Mouse (Mus musculus): Measurements from ENCODE around the gene Gpx8. TPM values are rescaled to one million over a fixed set of nuclear protein-coding genes. Genes with fewer than 3 reads are reported as not detected.

The Gpx8 gene
- polyA plus RNA-seq (2016; fragmentation: Nextera tagmentation; extraction: Ambion mirVana), result 17.3 and 17.5 TPM in 2 replicates

GRCm38 (mm10) chr13:113046211-113046883 lies at the start of gene Gpx8:
TSS of gene Gpx8 (minus strand) at chr13:113046410.
- Histone ChIP-seq H3K4me2 (peak within 1 kb of the TSS; percentile 44), H3K27me3 (replicated peaks) (peaks cover 23% of the 10 kb centered on the region), H3K9me3 (replicated peaks) (no peaks in the 10 kb centered on the region), H3K27ac (no peak within 1 kb of the TSS), H3K4me3 (peak within 1 kb of the TSS; percentile 36), H3K36me3 (no peaks in the 10 kb centered on the region), H3K4me1 (no peaks in the 10 kb centered on the region), H3K9ac (no peak within 1 kb of the TSS)
- WGBS (ENCODE audit: insufficient replicate concordance), result 6% methylated on average over 21 of the region's 21 CpGs
- ATAC-seq, result no peak

- Histone ChIP-seq H3K4me1 (no peaks in the 10 kb centered on the region), H3K9me3 (replicated peaks) (no peaks in the 10 kb centered on the region), H3K9ac (no peak overlapping the region), H3K27ac (no peak overlapping the region), H3K36me3 (no peaks in the 10 kb centered on the region), H3K4me3 (no peak overlapping the region), H3K4me2 (no peak overlapping the region), H3K27me3 (replicated peaks) (peaks cover 6% of the 10 kb centered on the region; the same call in 1 of the 2 replicates)
- no peak for ATAC-seq
- 53% methylated on average over 1 of the region's 1 CpGs for WGBS (ENCODE audit: insufficient replicate concordance)
Measured at GRCm38 (mm10) chr13:113094618-113095017, 48.4 kb upstream of the Gpx8 start.

GRCm38 (mm10) chr13:113090489-113090888 lies 44.3 kb upstream of the Gpx8 start:
- 61% methylated on average over 8 of the region's 8 CpGs for WGBS (ENCODE audit: insufficient replicate concordance)
- no peak for ATAC-seq
- Histone ChIP-seq H3K4me3 (no peak overlapping the region), H3K4me2 (no peak overlapping the region), H3K27ac (no peak overlapping the region), H3K27me3 (replicated peaks) (peaks cover 6% of the 10 kb centered on the region; the same call in 1 of the 2 replicates), H3K9me3 (replicated peaks) (no peaks in the 10 kb centered on the region), H3K36me3 (no peaks in the 10 kb centered on the region), H3K4me1 (no peaks in the 10 kb centered on the region), H3K9ac (no peak overlapping the region)

DNA sequence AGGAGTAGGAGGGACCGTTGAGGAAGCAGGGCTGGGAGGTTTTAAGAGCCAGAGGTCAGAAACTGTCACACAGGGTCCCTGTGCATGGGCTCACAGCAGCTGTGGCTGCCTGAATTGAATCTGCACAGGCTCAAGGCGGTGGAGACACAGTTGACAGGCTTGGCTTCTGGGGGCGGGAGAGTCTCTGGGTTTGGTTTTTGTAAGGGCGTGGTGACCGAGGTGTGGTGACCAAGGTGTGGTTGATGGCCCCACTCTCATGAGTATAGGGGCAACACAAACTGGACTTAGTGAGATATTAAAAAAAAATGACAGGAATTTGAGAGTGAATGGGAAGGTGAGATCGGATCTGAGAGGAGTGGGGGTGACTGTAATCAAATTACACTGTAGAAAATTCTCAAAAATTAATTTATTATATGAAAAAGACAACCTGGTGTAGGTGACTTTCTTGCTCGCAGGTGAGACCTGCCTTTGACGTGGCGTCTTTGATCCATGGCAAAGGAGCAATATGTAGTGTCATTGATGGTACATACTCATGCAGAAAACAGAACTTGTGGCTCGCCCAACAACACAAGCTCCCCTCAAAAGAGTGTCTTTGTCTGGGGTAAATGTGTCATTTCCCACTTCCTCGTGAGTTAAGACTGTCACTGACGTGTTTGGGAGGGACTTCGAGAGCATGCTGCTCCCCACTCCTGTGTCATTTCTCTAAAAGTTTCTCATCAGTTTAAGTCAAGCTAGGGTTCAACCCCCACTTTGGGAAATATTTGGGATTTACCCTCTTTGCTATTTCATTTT lies 41.2 kb upstream of the Gpx8 start:
- H3K4me2 ChIP-seq, result no peak overlapping the region

GRCm38 (mm10) chr13:113084732-113085131 lies 38.5 kb upstream of the Gpx8 start:
- H3K9me3 ChIP-seq (replicated peaks), result no peaks in the 10 kb centered on the region
- H3K9ac ChIP-seq, result no peak overlapping the region
- H3K27me3 ChIP-seq (replicated peaks), result no peaks in the 10 kb centered on the region
- no peaks in the 10 kb centered on the region for H3K36me3 ChIP-seq
- ATAC-seq, result 0 out of 2 replicates have a peak, but pooled peaks have one; percentile 59
- peaks cover 9% of the 10 kb centered on the region for H3K4me1 ChIP-seq
- WGBS (ENCODE audit: insufficient replicate concordance), result 12% methylated on average over 5 of the region's 5 CpGs
- peak overlapping the region; percentile 19; the same call in 1 of the 2 replicates for H3K4me2 ChIP-seq
- H3K27ac ChIP-seq, result no peak overlapping the region
- no peak overlapping the region for H3K4me3 ChIP-seq

More for the DNA sequence above, 41.2 kb upstream of the Gpx8 start:
- Histone ChIP-seq H3K36me3 (no peaks in the 10 kb centered on the region), H3K4me1 (peaks cover 9% of the 10 kb centered on the region), H3K27ac (no peak overlapping the region), H3K9me3 (replicated peaks) (no peaks in the 10 kb centered on the region), H3K4me3 (no peak overlapping the region), H3K9ac (no peak overlapping the region), H3K27me3 (replicated peaks) (0 out of 2 replicates have a peak, but pooled peaks cover 6% of the 10 kb centered on the region)
- ATAC-seq, result 0 out of 2 replicates have a peak, but pooled peaks have one; percentile 13
- 56% methylated on average over 13 of the region's 13 CpGs for WGBS (ENCODE audit: insufficient replicate concordance)

- no peaks in the 10 kb centered on the region for H3K36me3 ChIP-seq
- no peak overlapping the region for H3K4me3 ChIP-seq
- H3K27me3 ChIP-seq (replicated peaks), result no peaks in the 10 kb centered on the region
- H3K4me1 ChIP-seq, result peaks cover 9% of the 10 kb centered on the region
- H3K9ac ChIP-seq, result no peak overlapping the region
- no peak for ATAC-seq
- no peak overlapping the region for H3K4me2 ChIP-seq
- no peak overlapping the region for H3K27ac ChIP-seq
- H3K9me3 ChIP-seq (replicated peaks), result no peaks in the 10 kb centered on the region
- 70% methylated on average over 1 of the region's 1 CpGs for WGBS (ENCODE audit: insufficient replicate concordance)
Measured at GRCm38 (mm10) chr13:113082101-113082500, 35.9 kb upstream of the Gpx8 start.

GRCm38 (mm10) chr13:113079021-113079420 lies 32.8 kb upstream of the Gpx8 start:
- no peak overlapping the region for H3K9ac ChIP-seq
- no peak for ATAC-seq
- 75% methylated on average over 9 of the region's 9 CpGs for WGBS (ENCODE audit: insufficient replicate concordance)

DNA sequence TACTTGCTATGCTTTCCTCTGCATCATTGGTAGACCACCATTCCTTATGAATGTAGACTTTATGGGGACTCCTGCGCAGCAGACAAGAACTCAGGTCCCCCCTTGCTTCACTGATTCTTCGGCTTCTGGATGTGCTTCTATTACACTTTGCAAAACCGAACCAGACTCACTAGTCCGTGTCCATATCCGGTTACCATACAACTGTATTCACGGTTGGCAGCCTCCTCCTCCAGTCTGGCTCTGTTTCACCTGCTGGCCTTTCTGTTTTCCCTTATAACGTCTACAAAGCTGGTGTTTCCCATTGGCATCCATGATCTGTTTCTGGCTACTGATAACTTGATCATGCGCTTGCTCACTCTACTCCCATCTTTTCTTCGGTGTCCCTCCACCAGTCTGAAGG lies 18.3 kb upstream of the Gpx8 start:
- 77% methylated on average over 9 of the region's 9 CpGs for WGBS (ENCODE audit: insufficient replicate concordance)
- no peak overlapping the region for H3K9ac ChIP-seq
- H3K27me3 ChIP-seq (replicated peaks), result no peaks in the 10 kb centered on the region
- H3K36me3 ChIP-seq, result no peaks in the 10 kb centered on the region
- no peak for ATAC-seq
- no peaks in the 10 kb centered on the region for H3K9me3 ChIP-seq (replicated peaks)
- H3K4me1 ChIP-seq, result no peaks in the 10 kb centered on the region
- no peak overlapping the region for H3K27ac ChIP-seq
- no peak overlapping the region for H3K4me2 ChIP-seq
- H3K4me3 ChIP-seq, result no peak overlapping the region

More at GRCm38 (mm10) chr13:113079021-113079420, 32.8 kb upstream of the Gpx8 start:
- H3K36me3 ChIP-seq, result no peaks in the 10 kb centered on the region
- no peaks in the 10 kb centered on the region for H3K27me3 ChIP-seq (replicated peaks)
- no peak overlapping the region for H3K4me2 ChIP-seq
- no peaks in the 10 kb centered on the region for H3K4me1 ChIP-seq
- no peak overlapping the region for H3K4me3 ChIP-seq
- H3K9me3 ChIP-seq (replicated peaks), result no peaks in the 10 kb centered on the region
- H3K27ac ChIP-seq, result no peak overlapping the region

GRCm38 (mm10) chr13:113061746-113062145 lies 15.5 kb upstream of the Gpx8 start:
- no peak for ATAC-seq
- H3K27ac ChIP-seq, result no peak overlapping the region
- H3K27me3 ChIP-seq (replicated peaks), result no peaks in the 10 kb centered on the region
- H3K9me3 ChIP-seq (replicated peaks), result peaks cover 6% of the 10 kb centered on the region
- H3K36me3 ChIP-seq, result no peaks in the 10 kb centered on the region
- 69% methylated on average over 6 of the region's 6 CpGs for WGBS (ENCODE audit: insufficient replicate concordance)
- H3K4me3 ChIP-seq, result no peak overlapping the region
- H3K4me2 ChIP-seq, result no peak overlapping the region
- H3K9ac ChIP-seq, result no peak overlapping the region
- no peaks in the 10 kb centered on the region for H3K4me1 ChIP-seq

- H3K4me1 ChIP-seq, result no peaks in the 10 kb centered on the region
- H3K36me3 ChIP-seq, result no peaks in the 10 kb centered on the region
- no peak overlapping the region for H3K9ac ChIP-seq
- H3K27me3 ChIP-seq (replicated peaks), result no peaks in the 10 kb centered on the region
- H3K9me3 ChIP-seq (replicated peaks), result peaks cover 15% of the 10 kb centered on the region
- H3K27ac ChIP-seq, result no peak overlapping the region
- H3K4me3 ChIP-seq, result no peak overlapping the region
- no peak for ATAC-seq
- no peak overlapping the region for H3K4me2 ChIP-seq
- WGBS (ENCODE audit: insufficient replicate concordance), result 47% methylated on average over 8 of the region's 8 CpGs
Measured at GRCm38 (mm10) chr13:113055826-113056225, 9.6 kb upstream of the Gpx8 start.

- Histone ChIP-seq H3K9ac (no peak overlapping the region), H3K27ac (no peak overlapping the region), H3K4me2 (no peak overlapping the region), H3K36me3 (no peaks in the 10 kb centered on the region), H3K27me3 (replicated peaks) (no peaks in the 10 kb centered on the region), H3K4me1 (no peaks in the 10 kb centered on the region), H3K9me3 (replicated peaks) (peaks cover 15% of the 10 kb centered on the region), H3K4me3 (no peak overlapping the region)
- no peak for ATAC-seq
- WGBS (ENCODE audit: insufficient replicate concordance), result 47% methylated on average over 8 of the region's 8 CpGs
Measured at GRCm38 (mm10) chr13:113054230-113054629, 8.0 kb upstream of the Gpx8 start.

- Histone ChIP-seq H3K9me3 (replicated peaks) (no peaks in the 10 kb centered on the region), H3K27ac (no peak overlapping the region), H3K4me3 (no peak overlapping the region), H3K4me2 (no peak overlapping the region), H3K9ac (no peak overlapping the region), H3K36me3 (no peaks in the 10 kb centered on the region), H3K4me1 (no peaks in the 10 kb centered on the region), H3K27me3 (replicated peaks) (peaks cover 17% of the 10 kb centered on the region)
- WGBS (ENCODE audit: insufficient replicate concordance), result 67% methylated on average over 3 of the region's 3 CpGs
- ATAC-seq, result no peak
Measured at GRCm38 (mm10) chr13:113047647-113048046, 1.4 kb upstream of the Gpx8 start.

Measured in liver, embryonic 12.5 days (tissue).